In the genomic region with DNA sequence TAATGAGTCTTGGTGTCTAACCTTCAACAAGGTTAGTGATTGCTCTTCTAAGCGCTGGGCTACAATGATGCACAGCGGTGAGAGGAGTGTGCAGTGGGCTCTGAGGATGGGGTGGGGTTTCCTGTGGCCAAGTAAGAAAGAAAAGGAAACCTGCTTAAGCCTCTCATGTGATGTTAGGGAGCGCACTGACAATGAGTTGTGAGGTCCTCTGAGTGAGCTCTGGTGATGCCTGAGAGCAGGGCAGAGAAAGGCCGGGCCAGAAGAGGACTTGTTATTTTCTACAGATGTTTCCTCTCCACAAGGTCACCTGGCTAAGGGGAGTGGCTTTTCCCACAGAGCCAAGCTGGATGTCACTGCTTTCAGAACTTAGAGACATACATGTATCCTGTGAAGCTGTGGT, we compare ENCODE assay signal across 16 mouse cellular contexts.
DNase-seq lines count a peak whose midpoint lies in the region; ATAC-seq and TF ChIP-seq lines count a peak whose summit lies in the region.
"Had no signal": no experiment of that assay in that cellular context is flagged by ENCODE, and none has a peak within 500 bp of the region (broad histone marks: within the 10 kb centered on the region; RNA-seq: fewer than 3 reads in every experiment).

No protein-coding gene starts in this region.

- no peaks in the 10 kb centered on the region for H3K36me3 ChIP-seq in heart, adult 2 months (ENCODE audit: control insufficient read depth, insufficient read depth, low read length)
- H3K36me3 ChIP-seq in heart, embryonic 12.5 days = no peaks in the 10 kb centered on the region
- no peaks in the 10 kb centered on the region for H3K36me3 ChIP-seq in midbrain, embryonic 11.5 days (ENCODE audit: control insufficient read depth, insufficient read depth, low read length)
- no peaks in the 10 kb centered on the region for H3K36me3 ChIP-seq in midbrain, embryonic 16.5 days (ENCODE audit: control insufficient read depth, insufficient read depth, low read length)
- no peaks in the 10 kb centered on the region for H3K36me3 ChIP-seq in intestine, embryonic 15.5 days
- H3K36me3 ChIP-seq in stomach, embryonic 15.5 days = no peaks in the 10 kb centered on the region
- H3K36me3 ChIP-seq: forebrain, embryonic 12.5 days; lung, embryonic 15.5 days; neural tube, embryonic 15.5 days had no signal

- no peak for TF ChIP-seq CTCF in heart, adult 2 months (IDR thresholded peaks at IDR 0.05)

- H3K4me3 ChIP-seq in heart, adult 2 months = no peak overlapping the region
- H3K4me3 ChIP-seq in heart, embryonic 12.5 days = no peak overlapping the region
- no peak overlapping the region for H3K4me3 ChIP-seq in midbrain, embryonic 11.5 days (ENCODE audit: low read depth, low read length)
- H3K4me3 ChIP-seq in midbrain, embryonic 16.5 days (ENCODE audit: low read depth, low read length) = no peak overlapping the region
- no peak overlapping the region for H3K4me3 ChIP-seq in intestine, embryonic 15.5 days (replicated peaks)
- no peak overlapping the region for H3K4me3 ChIP-seq in stomach, embryonic 15.5 days (replicated peaks)
- H3K4me3 ChIP-seq: forebrain, embryonic 12.5 days; lung, embryonic 15.5 days; neural tube, embryonic 15.5 days had no signal

- H3K27me3 ChIP-seq in heart, adult 2 months (ENCODE audit: control insufficient read depth, insufficient read depth, low read length) = no peaks in the 10 kb centered on the region
- no peaks in the 10 kb centered on the region for H3K27me3 ChIP-seq in heart, embryonic 12.5 days (replicated peaks)
- H3K27me3 ChIP-seq in midbrain, embryonic 11.5 days (ENCODE audit: control insufficient read depth, insufficient read depth, low read length) = no peaks in the 10 kb centered on the region
- no peaks in the 10 kb centered on the region for H3K27me3 ChIP-seq in midbrain, embryonic 16.5 days (ENCODE audit: control insufficient read depth, insufficient read depth, low read depth, low read length)
- no peaks in the 10 kb centered on the region for H3K27me3 ChIP-seq in intestine, embryonic 15.5 days (replicated peaks)
- no peaks in the 10 kb centered on the region for H3K27me3 ChIP-seq in stomach, embryonic 15.5 days (replicated peaks)
- H3K27me3 ChIP-seq: forebrain, embryonic 12.5 days; lung, embryonic 15.5 days; neural tube, embryonic 15.5 days had no signal

- H3K9me3 ChIP-seq in heart, embryonic 12.5 days (replicated peaks) = no peaks in the 10 kb centered on the region
- no peaks in the 10 kb centered on the region for H3K9me3 ChIP-seq in midbrain, embryonic 11.5 days (ENCODE audit: control insufficient read depth, low read length)
- no peaks in the 10 kb centered on the region for H3K9me3 ChIP-seq in midbrain, embryonic 16.5 days (replicated peaks; ENCODE audit: control insufficient read depth, low read length, poor library complexity, severe bottlenecking)
- no peaks in the 10 kb centered on the region for H3K9me3 ChIP-seq in intestine, embryonic 15.5 days
- no peaks in the 10 kb centered on the region for H3K9me3 ChIP-seq in stomach, embryonic 15.5 days
- H3K9me3 ChIP-seq: forebrain, embryonic 12.5 days; lung, embryonic 15.5 days; neural tube, embryonic 15.5 days had no signal

- TF ChIP-seq EP300 in heart, adult 2 months (IDR thresholded peaks at IDR 0.05; ENCODE audit: insufficient read depth, low read depth, low read length) = 0 out of 2 replicates have a peak, but pooled peaks have one; percentile 11

- no peak for TF ChIP-seq POLR2A in heart, adult 2 months (IDR thresholded peaks at IDR 0.05; ENCODE audit: insufficient read depth, low read depth, low read length)

- intact Hi-C loops in heart, adult 2 months (cut with DNase I) = no loop called here

- WGBS in heart, adult 2 months = 55% methylated on average over 4 of the region's 4 CpGs
- 78% methylated on average over 4 of the region's 4 CpGs for WGBS in heart, embryonic 12.5 days
- WGBS in midbrain, embryonic 11.5 days = 88% methylated on average over 4 of the region's 4 CpGs
- WGBS in midbrain, embryonic 16.5 days = 89% methylated on average over 4 of the region's 4 CpGs
- WGBS in intestine, embryonic 15.5 days = 80% methylated on average over 4 of the region's 4 CpGs
- 74% methylated on average over 4 of the region's 4 CpGs for WGBS in stomach, embryonic 15.5 days

- no peaks in the 10 kb centered on the region for H3K79me2 ChIP-seq in heart, adult 2 months (replicated peaks; ENCODE audit: control insufficient read depth, insufficient read depth, low read length)

- H3K4me2 ChIP-seq in heart, embryonic 12.5 days = no peak overlapping the region
- H3K4me2 ChIP-seq in midbrain, embryonic 11.5 days = no peak overlapping the region
- no peak overlapping the region for H3K4me2 ChIP-seq in midbrain, embryonic 16.5 days (ENCODE audit: low read length)
- H3K4me2 ChIP-seq in intestine, embryonic 15.5 days (replicated peaks) = no peak overlapping the region
- H3K4me2 ChIP-seq in stomach, embryonic 15.5 days = no peak overlapping the region
- H3K4me2 ChIP-seq: forebrain, embryonic 12.5 days; liver, embryonic 11.5 days; lung, embryonic 15.5 days; neural tube, embryonic 15.5 days had no signal

- no peak overlapping the region; the same call in 1 of the 2 replicates for H3K27ac ChIP-seq in heart, adult 2 months
- H3K27ac ChIP-seq in heart, embryonic 12.5 days (ENCODE audit: poor library complexity, severe bottlenecking) = no peak overlapping the region
- no peak overlapping the region for H3K27ac ChIP-seq in midbrain, embryonic 11.5 days (ENCODE audit: low read depth, low read length)
- H3K27ac ChIP-seq in midbrain, embryonic 16.5 days (ENCODE audit: low read length) = no peak overlapping the region
- 0 out of 2 replicates have a peak overlapping the region, but pooled peaks have one; percentile 32 for H3K27ac ChIP-seq in intestine, embryonic 15.5 days
- H3K27ac ChIP-seq in stomach, embryonic 15.5 days = peak overlapping the region; percentile 2; the same call in 1 of the 2 replicates
- H3K27ac ChIP-seq: forebrain, embryonic 12.5 days; lung, embryonic 15.5 days; neural tube, embryonic 15.5 days had no signal

- H3K9ac ChIP-seq in heart, adult 2 months (ENCODE audit: low read depth, low read length) = no peak overlapping the region
- no peak overlapping the region for H3K9ac ChIP-seq in heart, embryonic 12.5 days
- H3K9ac ChIP-seq in midbrain, embryonic 11.5 days (ENCODE audit: low read length) = no peak overlapping the region
- no peak overlapping the region for H3K9ac ChIP-seq in midbrain, embryonic 16.5 days (ENCODE audit: low read depth, low read length)
- no peak overlapping the region for H3K9ac ChIP-seq in intestine, embryonic 15.5 days
- H3K9ac ChIP-seq in stomach, embryonic 15.5 days = no peak overlapping the region
- H3K9ac ChIP-seq: forebrain, embryonic 12.5 days; lung, embryonic 15.5 days; neural tube, embryonic 15.5 days had no signal

- DNase-seq in heart, adult 2 months = peak in 1 of 2 experiments; percentile 9
- peak; percentile 44 for DNase-seq in midbrain, embryonic 11.5 days (ENCODE audit: low spot score, missing footprints)
- DNase-seq in urinary bladder, postnatal 25 days (ENCODE audit: low spot score) = no peak
- no peak for DNase-seq in ovary, postnatal 14 days (ENCODE audit: low spot score)
- DNase-seq: cerebellum, postnatal 36 days; kidney, adult 18-20 months; retina, postnatal 1 day; thymus, postnatal 36 days had no signal

- ATAC-seq in heart, embryonic 12.5 days (ENCODE audit: insufficient number of reproducible peaks, low FRiP score) = no peak
- no peak for ATAC-seq in midbrain, embryonic 11.5 days (ENCODE audit: low FRiP score)
- no peak for ATAC-seq in midbrain, embryonic 16.5 days
- no peak for ATAC-seq in intestine, embryonic 15.5 days
- no peak for ATAC-seq in stomach, embryonic 15.5 days (ENCODE audit: insufficient read depth, low FRiP score, low read depth)

- H3K4me1 ChIP-seq in heart, adult 2 months (ENCODE audit: control insufficient read depth, insufficient read depth, low read length) = peaks cover 11% of the 10 kb centered on the region
- H3K4me1 ChIP-seq in heart, embryonic 12.5 days (replicated peaks) = peaks cover 21% of the 10 kb centered on the region
- peaks cover 2% of the 10 kb centered on the region; the same call in 1 of the 2 replicates for H3K4me1 ChIP-seq in midbrain, embryonic 11.5 days (ENCODE audit: control insufficient read depth, insufficient read depth, low read length)
- peaks cover 8% of the 10 kb centered on the region; the same call in 1 of the 2 replicates for H3K4me1 ChIP-seq in midbrain, embryonic 16.5 days (ENCODE audit: control insufficient read depth, insufficient read depth, low read length)
- peaks cover 8% of the 10 kb centered on the region for H3K4me1 ChIP-seq in intestine, embryonic 15.5 days (replicated peaks)
- H3K4me1 ChIP-seq in stomach, embryonic 15.5 days = peaks cover 14% of the 10 kb centered on the region

Comparison
In these comparisons a context has a peak if more than half of its experiments do, and no peak if none do; other contexts are left out.
1. H3K27ac ChIP-seq: peak in intestine, embryonic 15.5 days (single experiment) and stomach, embryonic 15.5 days (single experiment); none in heart, adult 2 months (single experiment), heart, embryonic 12.5 days (single experiment), midbrain, embryonic 11.5 days (single experiment) and midbrain, embryonic 16.5 days (single experiment).